Mouse (Mus musculus) heart, postnatal 0 days (tissue): ENCODE data around the gene Thg1l. TPM values are rescaled to one million over a fixed set of nuclear protein-coding genes. Genes with fewer than 3 reads are reported as not detected.

Experiments
- ATAC-seq: fragments of 200-750 bp; cut with Nextera tagmentation; 2 replicates; pipeline ENCODE4 v1.8.0; 2017; ENCODE audit warnings: low read depth, moderate number of reproducible peaks, moderate library complexity; ENCODE audit not compliant: insufficient read depth
- DNase-seq: peaks from one replicate; pipeline ENCODE4 v3.0.0-alpha.2; 2016; ENCODE audit warnings: low spot score
- H3K27ac ChIP-seq: fragments of 300-500 bp; sonication (generic); 2 replicates; pipeline ENCODE4 v1.5.1; 2014; ENCODE audit warnings: low read depth, mild to moderate bottlenecking
- H3K27me3 ChIP-seq: fragments of 300-500 bp; sonication (generic); 2 replicates; pipeline ENCODE4 v1.6.1; 2014; ENCODE audit warnings: low read length, mixed read lengths; ENCODE audit not compliant: control insufficient read depth, insufficient read depth
- H3K36me3 ChIP-seq: fragments of 300-500 bp; sonication (generic); replicated peaks from 2 replicates; pipeline ENCODE4 v1.6.1; 2014; ENCODE audit warnings: low read length, mixed read lengths; ENCODE audit not compliant: control insufficient read depth, insufficient read depth
- H3K4me1 ChIP-seq: fragments of 300-500 bp; sonication (generic); 2 replicates; pipeline ENCODE4 v1.6.1; 2014; ENCODE audit warnings: antibody characterized with exemption; ENCODE audit not compliant: control insufficient read depth, insufficient read depth
- H3K4me2 ChIP-seq: fragments of 300-500 bp; sonication (generic); 2 replicates; pipeline ENCODE4 v1.6.1; 2014; ENCODE audit warnings: low read depth, mild to moderate bottlenecking, low read length, moderate library complexity
- H3K4me3 ChIP-seq: fragments of 300-500 bp; sonication (generic); 2 replicates; pipeline ENCODE4 v1.5.1; 2014; ENCODE audit warnings: low read depth, low read length
- H3K9ac ChIP-seq: fragments of 300-500 bp; sonication (generic); replicated peaks from 2 replicates; pipeline ENCODE4 v1.6.1; 2014; ENCODE audit warnings: low read depth, low read length, mixed read lengths
- H3K9me3 ChIP-seq: fragments of 300-500 bp; sonication (generic); replicated peaks from 2 replicates; pipeline ENCODE4 v1.6.1; 2016; ENCODE audit warnings: low read length; ENCODE audit not compliant: control insufficient read depth
- CTCF ChIP-seq: IDR thresholded peaks from 2 replicates; pipeline ENCODE4 v1.5.1; 2016; ENCODE audit warnings: antibody characterized with exemption, control low read depth, low read depth
- EP300 ChIP-seq: IDR thresholded peaks from 2 replicates; pipeline ENCODE4 v1.6.1; 2016; ENCODE audit warnings: antibody characterized with exemption, low read depth
- WGBS: fragments of 180-500 bp; shearing (Covaris S2); extraction: QIAGEN DNeasy Blood & Tissue Kit; methylation state at CpG from one replicate; pipeline ENCODE4 v1.1.7; 2014; 5-methylcytosine and 5-hydroxymethylcytosine counted together
- polyA plus RNA-seq: library from polyadenylated mRNA; unstranded; fragments of >200 nt; fragmentation: Nextera tagmentation; extraction: Ambion mirVana; gene quantifications from 2 replicates; pipeline ENCODE4 v1.2.1, GENCODE M21; 2015
- total RNA-seq: library from RNA; depleted of rRNA; stranded (reverse); fragments of >200 nt; gene quantifications from 2 replicates; pipeline ENCODE4 v1.2.3, GENCODE M21; 2014; ENCODE audit warnings: low replicate concordance

The Thg1l gene
- total and polyA plus RNA-seq, 2 experiments from 2014 or later = 5.8 to 12.8 TPM

GRCm38 (mm10) chr11:45918018-45918417 is 37.3 kb downstream of the Thg1l start:
- no peak for DNase-seq
- Histone ChIP-seq H3K27me3 (no peaks in the 10 kb centered on the region), H3K4me3 (no peak overlapping the region), H3K27ac (no peak overlapping the region), H3K4me1 (no peaks in the 10 kb centered on the region), H3K9me3 (no peaks in the 10 kb centered on the region), H3K36me3 (no peaks in the 10 kb centered on the region), H3K4me2 (no peak overlapping the region), H3K9ac (no peak overlapping the region)
- no peak for TF ChIP-seq EP300
- TF ChIP-seq CTCF = no peak
- WGBS = 92% methylated on average over 6 of the region's 6 CpGs
- ATAC-seq = no peak

GRCm38 (mm10) chr11:45916196-45916595 is 39.1 kb downstream of the Thg1l start:
- TF ChIP-seq CTCF (no peak), EP300 (no peak)
- no peak overlapping the region for H3K27ac ChIP-seq
- peaks cover 13% of the 10 kb centered on the region for H3K36me3 ChIP-seq
- no peak overlapping the region for H3K9ac ChIP-seq
- H3K4me1 ChIP-seq = no peaks in the 10 kb centered on the region
- H3K4me2 ChIP-seq = no peak overlapping the region
- WGBS = 84% methylated on average over 10 of the region's 10 CpGs
- ATAC-seq = no peak
- no peak overlapping the region for H3K4me3 ChIP-seq
- no peak for DNase-seq
- H3K9me3 ChIP-seq = no peaks in the 10 kb centered on the region
- no peaks in the 10 kb centered on the region for H3K27me3 ChIP-seq

- DNase-seq (no peak), ATAC-seq (no peak)
- Histone ChIP-seq H3K27ac (no peak overlapping the region), H3K4me1 (no peaks in the 10 kb centered on the region), H3K4me3 (no peak overlapping the region), H3K36me3 (peaks cover 60% of the 10 kb centered on the region), H3K9ac (no peak overlapping the region), H3K4me2 (no peak overlapping the region), H3K9me3 (no peaks in the 10 kb centered on the region), H3K27me3 (no peaks in the 10 kb centered on the region)
- TF ChIP-seq EP300 = no peak
- no peak for TF ChIP-seq CTCF
- 93% methylated on average over 5 of the region's 5 CpGs for WGBS
Measured at GRCm38 (mm10) chr11:45910701-45911100, 44.6 kb downstream of the Thg1l start.

GRCm38 (mm10) chr11:45908894-45909293 is 46.4 kb downstream of the Thg1l start:
- H3K4me3 ChIP-seq = no peak overlapping the region
- H3K27ac ChIP-seq = no peak overlapping the region
- no peaks in the 10 kb centered on the region for H3K27me3 ChIP-seq
- H3K36me3 ChIP-seq = peaks cover 67% of the 10 kb centered on the region
- ATAC-seq (no peak), DNase-seq (no peak)
- no peak overlapping the region for H3K4me2 ChIP-seq
- H3K4me1 ChIP-seq = no peaks in the 10 kb centered on the region
- TF ChIP-seq EP300 (no peak), CTCF (no peak)
- no peaks in the 10 kb centered on the region for H3K9me3 ChIP-seq
- 98% methylated on average over 7 of the region's 7 CpGs for whole genome bisulfite sequencing
- no peak overlapping the region for H3K9ac ChIP-seq

- DNase-seq (no peak), ATAC-seq (no peak)
- Histone ChIP-seq H3K4me2 (no peak overlapping the region), H3K27me3 (no peaks in the 10 kb centered on the region), H3K4me3 (no peak overlapping the region), H3K4me1 (no peaks in the 10 kb centered on the region), H3K9ac (no peak overlapping the region), H3K36me3 (peaks cover 75% of the 10 kb centered on the region), H3K9me3 (no peaks in the 10 kb centered on the region), H3K27ac (no peak overlapping the region)
- WGBS = 80% methylated on average over 7 of the region's 7 CpGs
- TF ChIP-seq CTCF (no peak), EP300 (no peak)
Measured at GRCm38 (mm10) chr11:45908070-45908469, 47.2 kb downstream of the Thg1l start.

- peaks cover 81% of the 10 kb centered on the region for H3K36me3 ChIP-seq
- no peak for ATAC-seq
Measured at GRCm38 (mm10) chr11:45907301-45907700, 48.0 kb downstream of the Thg1l start.

More at GRCm38 (mm10) chr11:45907301-45907700, 48.0 kb downstream of the Thg1l start:
- Histone ChIP-seq H3K9ac (no peak overlapping the region), H3K4me1 (no peaks in the 10 kb centered on the region), H3K9me3 (no peaks in the 10 kb centered on the region), H3K27ac (no peak overlapping the region), H3K27me3 (no peaks in the 10 kb centered on the region), H3K4me3 (no peak overlapping the region), H3K4me2 (no peak overlapping the region)
- TF ChIP-seq EP300 (no peak), CTCF (no peak)
- WGBS = 64% methylated on average over 5 of the region's 5 CpGs
- DNase-seq = no peak
